In the genomic region with DNA sequence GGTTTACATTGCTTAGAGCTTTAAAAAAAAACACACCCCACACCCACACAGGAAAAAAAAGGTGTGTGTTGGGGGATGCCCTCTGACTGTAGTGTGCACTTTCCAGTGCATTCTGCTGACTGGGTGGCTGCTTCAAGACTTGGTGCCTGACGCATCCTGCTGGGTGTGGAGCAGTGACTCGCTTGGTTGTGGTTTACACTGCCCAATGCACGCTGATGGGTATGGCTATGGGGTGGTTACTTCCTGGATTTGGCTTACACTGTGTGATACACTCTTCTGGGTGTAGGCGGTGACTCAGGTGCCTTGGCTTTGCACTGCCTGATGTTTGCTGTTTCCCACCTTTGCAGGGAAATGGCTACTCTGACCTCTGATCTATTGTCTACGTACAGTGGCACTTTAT, we compare ENCODE assay signal across 13 mouse cellular contexts. TPM values are rescaled to one million over a fixed set of nuclear protein-coding genes. Genes with fewer than 3 reads are reported as not detected.
DNase-seq lines count a peak whose midpoint lies in the region; ATAC-seq and TF ChIP-seq lines count a peak whose summit lies in the region.
"Had no signal": no experiment of that assay in that cellular context is flagged by ENCODE, and none has a peak within 500 bp of the region (broad histone marks: within the 10 kb centered on the region; RNA-seq: fewer than 3 reads in every experiment).

No protein-coding gene starts in this region.

- peak overlapping the region; percentile 0 for H3K4me3 ChIP-seq in megakaryocyte, embryonic 14.5 days (replicated peaks)
- H3K4me3 ChIP-seq in stomach, embryonic 16.5 days (replicated peaks; ENCODE audit: low read length), result no peak overlapping the region
- H3K4me3 ChIP-seq in hindbrain, embryonic 16.5 days (ENCODE audit: low read length), result no peak overlapping the region
- H3K4me3 ChIP-seq: forebrain, embryonic 15.5 days; hindbrain, embryonic 12.5 days; midbrain, embryonic 10.5 days had no signal

- 78% methylated on average over 5 of the region's 5 CpGs for WGBS in stomach, embryonic 16.5 days
- WGBS in hindbrain, embryonic 16.5 days, result 87% methylated on average over 5 of the region's 5 CpGs

- no peak for TF ChIP-seq CTCF in Patski (IDR thresholded peaks at IDR 0.05)

- no peak overlapping the region for H3K4me2 ChIP-seq in stomach, embryonic 16.5 days (ENCODE audit: low read depth, low read length)
- no peak overlapping the region for H3K4me2 ChIP-seq in hindbrain, embryonic 16.5 days (ENCODE audit: low read length)
- H3K4me2 ChIP-seq: forebrain, embryonic 15.5 days; hindbrain, embryonic 12.5 days had no signal

- POLR2A ChIA-PET in Patski (lab: Charles Lee), result no interaction called here

- peaks cover 13% of the 10 kb centered on the region for H3K4me1 ChIP-seq in megakaryocyte, embryonic 14.5 days
- no peaks in the 10 kb centered on the region for H3K4me1 ChIP-seq in stomach, embryonic 16.5 days (ENCODE audit: control insufficient read depth, insufficient read depth, low read length)
- no peaks in the 10 kb centered on the region for H3K4me1 ChIP-seq in hindbrain, embryonic 16.5 days (ENCODE audit: control insufficient read depth, insufficient read depth, low read depth, low read length)
- H3K4me1 ChIP-seq: forebrain, embryonic 15.5 days; hindbrain, embryonic 12.5 days; midbrain, embryonic 10.5 days had no signal

- DNase-seq in thymus, postnatal 14 days, result peak; percentile 16
- no peak for DNase-seq in thymus, postnatal 25 days
- DNase-seq in Patski (ENCODE audit: low read depth, low spot score), result no peak
- no peak for DNase-seq in layer of hippocampus, postnatal 14 days (ENCODE audit: low spot score in 2 of 2)
- DNase-seq in adrenal gland, adult 18-20 months (ENCODE audit: low spot score in 2 of 2), result no peak
- DNase-seq: cerebellum, adult 8-10 months; kidney, adult 8-10 months had no signal

- H3K9ac ChIP-seq in stomach, embryonic 16.5 days (ENCODE audit: low read length), result no peak overlapping the region
- H3K9ac ChIP-seq in hindbrain, embryonic 16.5 days (ENCODE audit: low read depth, low read length), result no peak overlapping the region
- H3K9ac ChIP-seq: forebrain, embryonic 15.5 days; hindbrain, embryonic 12.5 days had no signal

- no peaks in the 10 kb centered on the region for H3K27me3 ChIP-seq in Patski
- no peaks in the 10 kb centered on the region for H3K27me3 ChIP-seq in megakaryocyte, embryonic 14.5 days (replicated peaks)
- no peaks in the 10 kb centered on the region for H3K27me3 ChIP-seq in stomach, embryonic 16.5 days (ENCODE audit: control insufficient read depth, insufficient read depth, low read length)
- H3K27me3 ChIP-seq in hindbrain, embryonic 16.5 days (replicated peaks; ENCODE audit: control insufficient read depth, insufficient read depth, low read length), result no peaks in the 10 kb centered on the region
- H3K27me3 ChIP-seq: forebrain, embryonic 15.5 days; hindbrain, embryonic 12.5 days had no signal

- H3K9me3 ChIP-seq in megakaryocyte, embryonic 14.5 days, result no peaks in the 10 kb centered on the region
- H3K9me3 ChIP-seq in stomach, embryonic 16.5 days (replicated peaks; ENCODE audit: control insufficient read depth, low read length), result no peaks in the 10 kb centered on the region
- H3K9me3 ChIP-seq in hindbrain, embryonic 16.5 days (ENCODE audit: control insufficient read depth, low read length), result no peaks in the 10 kb centered on the region
- H3K9me3 ChIP-seq: forebrain, embryonic 15.5 days; hindbrain, embryonic 12.5 days; midbrain, embryonic 10.5 days had no signal

- ATAC-seq in Patski, result peak; percentile 78
- ATAC-seq in stomach, embryonic 16.5 days (ENCODE audit: insufficient read depth, low FRiP score), result peak; percentile 89
- no peak for ATAC-seq in hindbrain, embryonic 16.5 days
- ATAC-seq: forebrain, embryonic 15.5 days had no signal

- in situ Hi-C loops in Patski (cut with MboI; ENCODE audit: low pct_unique_long_range_greater_than_20kb), result no loop called here

- H3K27ac ChIP-seq in stomach, embryonic 16.5 days (ENCODE audit: low read length), result no peak overlapping the region
- no peak overlapping the region for H3K27ac ChIP-seq in hindbrain, embryonic 16.5 days (ENCODE audit: low read depth, low read length)
- H3K27ac ChIP-seq: forebrain, embryonic 15.5 days; hindbrain, embryonic 12.5 days; midbrain, embryonic 10.5 days had no signal

- CTCF ChIA-PET in Patski (lab: Charles Lee), result no interaction called here

- H3K36me3 ChIP-seq in megakaryocyte, embryonic 14.5 days (replicated peaks; ENCODE audit: low read length), result peaks cover 28% of the 10 kb centered on the region
- H3K36me3 ChIP-seq in stomach, embryonic 16.5 days (ENCODE audit: control insufficient read depth, insufficient read depth, low read length), result peaks cover 2% of the 10 kb centered on the region
- H3K36me3 ChIP-seq in hindbrain, embryonic 16.5 days (ENCODE audit: control insufficient read depth, insufficient read depth, low read length), result no peaks in the 10 kb centered on the region
- H3K36me3 ChIP-seq: forebrain, embryonic 15.5 days; hindbrain, embryonic 12.5 days had no signal

RNA-seq across cellular contexts. Expression of gene Ptprn2, which starts 18.5 kb away (rescaled TPM):
- polyA plus RNA-seq in Patski (2021), result not detected
- not detected in 2 replicates for polyA plus RNA-seq in megakaryocyte, embryonic 14.5 days (2012; ENCODE audit: insufficient read depth, low replicate concordance)
- polyA plus RNA-seq in stomach, embryonic 16.5 days (2015; fragmentation: Nextera tagmentation; extraction: Ambion mirVana), result 3.2 and 3.5 TPM in 2 replicates
- 100 to 1,000 TPM; 256 to 277 TPM for total RNA-seq in layer of hippocampus, postnatal 14 days (2021)
- 11.7 and 12.0 TPM in 2 replicates for polyA plus RNA-seq in hindbrain, embryonic 16.5 days (2015; fragmentation: Nextera tagmentation; extraction: Ambion mirVana)
- total RNA-seq in adrenal gland, adult 18-20 months (2021), result 10 to 100 TPM; 19.0 to 21.7 TPM
